Mouse (Mus musculus): Measurements from ENCODE around the gene Gm10750. TPM values are rescaled to one million over a fixed set of nuclear protein-coding genes. Genes with fewer than 3 reads are reported as not detected.
"Not testable (repeated sequence)": the region's sequence is repeated elsewhere in the genome, so short reads cannot be mapped to it uniquely, and the experiment has no call there.

Gm10750 gene
- not detected in 2 replicates for polyA plus RNA-seq (2014; fragmentation: Nextera tagmentation; extraction: Ambion mirVana)

DNA sequence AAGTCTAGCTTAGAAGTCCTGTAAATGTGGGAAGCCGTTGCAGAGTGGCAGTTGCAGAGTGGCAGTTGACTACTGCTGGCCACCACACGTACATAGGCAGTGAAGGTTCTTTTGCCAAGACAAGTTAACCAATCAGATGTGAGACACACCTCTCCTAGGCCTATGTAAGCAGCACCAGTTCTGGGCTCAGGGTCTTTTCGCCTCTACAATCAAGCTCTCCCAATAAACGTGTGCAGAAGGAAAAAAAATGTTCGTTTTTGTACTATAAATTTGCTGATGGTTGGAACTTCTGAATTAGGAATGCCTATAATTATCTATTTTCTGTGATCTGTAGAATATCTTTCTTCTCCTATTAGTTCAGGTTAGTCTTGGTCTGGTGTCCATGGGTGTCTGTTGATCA lies at the start of gene Gm10750:
Gene Gm10750 (minus strand): TSS at position 101 of the 400 bp plus-strand sequence.
- not testable (repeated sequence) for H3K9me3 ChIP-seq (ENCODE audit: control insufficient read depth, low read length); H3K9ac ChIP-seq (ENCODE audit: low read length); H3K4me2 ChIP-seq; H3K27ac ChIP-seq (ENCODE audit: low read depth, low read length); DNase-seq (ENCODE audit: low spot score, missing footprints); H3K27me3 ChIP-seq (ENCODE audit: control insufficient read depth, insufficient read depth, low read length); ATAC-seq (ENCODE audit: low FRiP score); H3K4me3 ChIP-seq (ENCODE audit: low read depth, low read length); H3K36me3 ChIP-seq (ENCODE audit: control insufficient read depth, insufficient read depth, low read length); H3K4me1 ChIP-seq (ENCODE audit: control insufficient read depth, insufficient read depth, low read length)
- WGBS = 71% methylated on average over 4 of the region's 5 CpGs

GRCm38 (mm10) chr2:149004826-149005225 lies 12.2 kb downstream of the Gm10750 start:
- WGBS = 78% methylated on average over 2 of the region's 2 CpGs
- no peaks in the 10 kb centered on the region for H3K4me1 ChIP-seq (ENCODE audit: control insufficient read depth, insufficient read depth, low read length)
- no peaks in the 10 kb centered on the region for H3K36me3 ChIP-seq (ENCODE audit: control insufficient read depth, insufficient read depth, low read length)
- no peak overlapping the region for H3K27ac ChIP-seq (ENCODE audit: low read depth, low read length)
- DNase-seq (ENCODE audit: low spot score, missing footprints) = no peak
- no peak for ATAC-seq (ENCODE audit: low FRiP score)
- H3K9ac ChIP-seq (ENCODE audit: low read length) = no peak overlapping the region
- no peak overlapping the region for H3K4me2 ChIP-seq
- peaks cover 3% of the 10 kb centered on the region; the same call in 1 of the 2 replicates for H3K9me3 ChIP-seq (ENCODE audit: control insufficient read depth, low read length)
- H3K27me3 ChIP-seq (ENCODE audit: control insufficient read depth, insufficient read depth, low read length) = no peaks in the 10 kb centered on the region
- no peak overlapping the region for H3K4me3 ChIP-seq (ENCODE audit: low read depth, low read length)

DNA sequence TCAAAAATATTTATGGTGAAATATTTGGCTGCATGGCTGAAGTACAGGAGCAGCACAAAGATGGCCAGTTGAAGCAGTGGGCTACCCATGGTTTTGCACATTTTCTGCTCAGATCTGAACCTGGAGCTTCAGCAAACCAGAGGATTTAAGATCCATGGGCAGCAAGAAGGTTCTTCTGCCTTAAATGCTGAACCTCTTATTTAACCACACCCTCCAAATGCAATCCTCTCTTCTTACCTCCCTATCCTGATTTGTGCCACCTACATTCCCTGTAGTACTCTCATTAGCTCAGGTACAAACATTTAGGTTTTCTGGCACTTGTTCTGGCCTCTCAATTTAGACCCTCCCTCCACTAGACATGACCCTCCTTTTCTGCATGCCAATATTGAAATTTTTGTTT lies 13.9 kb downstream of the Gm10750 start, which contains the start of gene Gm1330:
Gene Gm1330 (minus strand): TSS at position 101 of the 400 bp plus-strand sequence.
- no peak within 1 kb of the TSS for H3K9ac ChIP-seq (ENCODE audit: low read length)
- DNase-seq (ENCODE audit: low spot score, missing footprints) (no peak), ATAC-seq (ENCODE audit: low FRiP score) (no peak)
- H3K4me2 ChIP-seq = no peak within 1 kb of the TSS
- H3K36me3 ChIP-seq (ENCODE audit: control insufficient read depth, insufficient read depth, low read length) = no peaks in the 10 kb centered on the region
- no peaks in the 10 kb centered on the region for H3K27me3 ChIP-seq (ENCODE audit: control insufficient read depth, insufficient read depth, low read length)
- no peak within 1 kb of the TSS for H3K27ac ChIP-seq (ENCODE audit: low read depth, low read length)
- H3K4me1 ChIP-seq (ENCODE audit: control insufficient read depth, insufficient read depth, low read length) = no peaks in the 10 kb centered on the region
- peaks cover 3% of the 10 kb centered on the region; the same call in 1 of the 2 replicates for H3K9me3 ChIP-seq (ENCODE audit: control insufficient read depth, low read length)
- H3K4me3 ChIP-seq (ENCODE audit: low read depth, low read length) = no peak within 1 kb of the TSS

- no peaks in the 10 kb centered on the region for H3K27me3 ChIP-seq (ENCODE audit: control insufficient read depth, insufficient read depth, low read length)
- H3K4me1 ChIP-seq (ENCODE audit: control insufficient read depth, insufficient read depth, low read length) = no peaks in the 10 kb centered on the region
- WGBS = 90% methylated on average over 2 of the region's 2 CpGs
- DNase-seq (ENCODE audit: low spot score, missing footprints) = no peak
- no peak overlapping the region for H3K9ac ChIP-seq (ENCODE audit: low read length)
- no peak overlapping the region for H3K27ac ChIP-seq (ENCODE audit: low read depth, low read length)
- H3K9me3 ChIP-seq (ENCODE audit: control insufficient read depth, low read length) = no peaks in the 10 kb centered on the region
- ATAC-seq (ENCODE audit: low FRiP score) = no peak
- H3K4me2 ChIP-seq = no peak overlapping the region
- H3K36me3 ChIP-seq (ENCODE audit: control insufficient read depth, insufficient read depth, low read length) = no peaks in the 10 kb centered on the region
- H3K4me3 ChIP-seq (ENCODE audit: low read depth, low read length) = no peak overlapping the region
These were observed 21.9 kb downstream of the Gm10750 start for GRCm38 (mm10) chr2:148995133-148995532.

Other genes with a start within 250 kb of the Gm10750 start
- gene Cst11, start 245.7 kb downstream of the Gm10750 start, polyA plus RNA-seq (2014; fragmentation: Nextera tagmentation; extraction: Ambion mirVana) = not detected in 2 replicates
- not detected in 2 replicates for gene 8030411F24Rik, start 235.2 kb downstream of the Gm10750 start, polyA plus RNA-seq (2014; fragmentation: Nextera tagmentation; extraction: Ambion mirVana)
- gene Cst12, start 227.9 kb downstream of the Gm10750 start, polyA plus RNA-seq (2014; fragmentation: Nextera tagmentation; extraction: Ambion mirVana) = not detected in 2 replicates
- gene Cst8, start 218.5 kb downstream of the Gm10750 start, polyA plus RNA-seq (2014; fragmentation: Nextera tagmentation; extraction: Ambion mirVana) = not detected in 2 replicates
- gene Cst13, start 197.2 kb downstream of the Gm10750 start, polyA plus RNA-seq (2014; fragmentation: Nextera tagmentation; extraction: Ambion mirVana) = not detected in 2 replicates
- gene Cst9, start 182.1 kb downstream of the Gm10750 start, polyA plus RNA-seq (2014; fragmentation: Nextera tagmentation; extraction: Ambion mirVana) = not detected in 2 replicates
- gene 9230104L09Rik, start 152.2 kb downstream of the Gm10750 start, polyA plus RNA-seq (2014; fragmentation: Nextera tagmentation; extraction: Ambion mirVana) = not detected in 2 replicates
- gene Cst3, start 141.5 kb downstream of the Gm10750 start, polyA plus RNA-seq (2014; fragmentation: Nextera tagmentation; extraction: Ambion mirVana) = 341 and 346 TPM in 2 replicates
- not detected in 2 replicates for gene Gm1330, start 14.0 kb downstream of the Gm10750 start, polyA plus RNA-seq (2014; fragmentation: Nextera tagmentation; extraction: Ambion mirVana)